Mouse (Mus musculus): ENCODE results near the gene Tut7.
"Not testable (repeated sequence)": the region's sequence is repeated elsewhere in the genome, so short reads cannot be mapped to it uniquely, and the experiment has no call there.

The Tut7 gene

DNA sequence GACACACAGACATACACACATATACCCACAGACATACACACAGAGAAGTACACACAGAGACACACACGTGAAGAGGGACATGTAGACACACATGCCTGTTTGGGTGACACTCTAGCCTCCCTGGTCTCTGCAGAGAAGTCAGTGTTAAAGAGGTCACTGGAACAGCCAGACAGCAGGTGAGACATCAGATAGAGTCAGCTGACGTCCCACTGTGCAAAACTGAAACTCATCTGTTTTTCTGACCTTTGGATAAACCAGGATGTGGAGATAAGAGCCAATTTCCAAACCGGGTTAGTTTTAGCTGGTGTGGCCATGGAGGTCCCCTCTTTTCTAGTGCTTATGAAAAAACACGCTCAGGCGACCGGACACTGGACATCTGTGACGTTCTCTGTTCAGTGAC lies 9.5 kb upstream of the Tut7 start:
- DNase-seq = no peak

- DNase-seq = peak; percentile 39
Observed at GRCm38 (mm10) chr13:59825966-59826365, 3.0 kb upstream of the Tut7 start.

- DNase-seq = no peak
Observed at GRCm38 (mm10) chr13:59820836-59821235, 2.1 kb downstream of the Tut7 start.

GRCm38 (mm10) chr13:59820114-59820513 lies 2.8 kb downstream of the Tut7 start:
- DNase-seq = peak; percentile 51

DNA sequence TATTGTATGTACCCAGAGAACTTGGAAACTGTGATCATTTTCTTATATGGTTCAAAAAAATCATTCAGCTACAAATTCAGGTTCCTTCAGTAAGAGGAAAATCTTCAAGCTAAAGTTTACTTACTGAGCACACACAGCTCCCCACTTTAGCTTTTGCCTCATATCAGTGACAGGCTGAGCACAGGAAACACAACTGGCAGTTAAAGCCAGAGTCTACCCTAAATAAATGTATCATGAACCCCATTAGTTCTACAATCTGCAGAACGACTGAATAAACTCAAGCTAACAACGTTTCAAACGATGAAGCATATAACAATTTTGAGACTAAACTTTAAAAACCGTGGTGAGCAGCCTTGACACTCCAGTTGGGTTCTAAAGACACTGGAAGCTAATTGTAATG lies 5.6 kb downstream of the Tut7 start:
- no peak for DNase-seq

GRCm38 (mm10) chr13:59814109-59814591 lies 8.8 kb downstream of the Tut7 start:
- no peak for DNase-seq

- DNase-seq = no peak
Observed at GRCm38 (mm10) chr13:59811581-59811980, 11.4 kb downstream of the Tut7 start.

GRCm38 (mm10) chr13:59801000-59801399 lies 21.9 kb downstream of the Tut7 start:
- DNase-seq = peak; percentile 14

DNA sequence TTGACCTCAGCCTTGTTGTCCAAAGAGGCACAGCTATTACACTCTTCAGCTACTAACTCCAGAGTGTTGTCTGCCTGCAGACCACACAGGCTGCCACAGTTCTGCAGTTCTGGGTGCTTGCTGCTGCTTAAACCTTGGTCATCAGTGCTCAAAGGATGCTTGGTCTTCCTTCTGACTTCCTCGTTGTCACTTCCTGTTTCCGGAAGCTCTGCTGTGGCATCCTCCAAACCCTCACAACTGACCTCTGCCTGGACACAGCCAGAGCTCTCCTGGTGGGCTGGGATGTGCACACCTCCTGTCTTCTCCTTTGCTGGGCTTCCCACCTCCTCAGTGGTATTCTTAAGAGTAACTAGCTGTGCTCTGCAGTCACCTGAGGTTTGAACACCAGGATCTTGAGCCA lies 22.9 kb downstream of the Tut7 start:
- DNase-seq = no peak

GRCm38 (mm10) chr13:59798306-59798705 lies 24.6 kb downstream of the Tut7 start:
- DNase-seq = no peak

GRCm38 (mm10) chr13:59796466-59796848 lies 26.5 kb downstream of the Tut7 start:
- DNase-seq = no peak

DNA sequence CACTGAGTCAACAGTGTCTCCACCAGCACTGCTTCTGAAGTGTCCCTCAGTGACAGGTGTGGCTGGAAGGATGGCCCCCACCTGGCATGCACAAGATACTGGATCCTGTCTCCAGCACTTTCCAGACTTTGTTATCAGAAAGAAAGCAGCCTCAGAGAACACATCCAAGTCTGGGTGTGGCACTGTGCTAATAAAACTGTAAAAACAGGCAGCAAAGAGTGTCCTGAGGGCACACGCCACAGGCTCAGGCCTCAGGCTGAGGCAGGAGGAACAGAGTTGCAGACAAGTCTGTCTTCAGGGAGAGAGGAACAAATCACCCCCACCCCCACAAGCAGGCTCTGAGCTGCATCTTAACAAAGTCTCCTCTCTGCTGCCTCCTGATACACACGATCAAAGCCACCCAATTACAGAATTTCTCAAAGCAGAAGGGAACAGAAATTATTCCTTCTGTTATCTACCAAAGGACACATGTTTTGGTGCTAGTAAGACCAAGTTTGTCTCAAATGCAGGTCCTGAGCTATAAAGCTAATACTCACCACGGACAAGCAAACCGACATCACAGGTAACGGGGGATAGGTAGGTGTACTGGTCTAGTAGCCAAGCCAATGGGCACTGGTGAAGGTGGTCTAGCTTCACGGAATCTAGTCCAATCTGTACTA lies 27.0 kb downstream of the Tut7 start:
- no peak for DNase-seq

- DNase-seq = no peak
Observed at GRCm38 (mm10) chr13:59794786-59795185, 28.2 kb downstream of the Tut7 start.

GRCm38 (mm10) chr13:59782145-59782544 lies 40.8 kb downstream of the Tut7 start, which contains the start of gene Gm49354:
Gm49354 (minus strand) TSS chr13:59782245.
- DNase-seq = no peak

DNA sequence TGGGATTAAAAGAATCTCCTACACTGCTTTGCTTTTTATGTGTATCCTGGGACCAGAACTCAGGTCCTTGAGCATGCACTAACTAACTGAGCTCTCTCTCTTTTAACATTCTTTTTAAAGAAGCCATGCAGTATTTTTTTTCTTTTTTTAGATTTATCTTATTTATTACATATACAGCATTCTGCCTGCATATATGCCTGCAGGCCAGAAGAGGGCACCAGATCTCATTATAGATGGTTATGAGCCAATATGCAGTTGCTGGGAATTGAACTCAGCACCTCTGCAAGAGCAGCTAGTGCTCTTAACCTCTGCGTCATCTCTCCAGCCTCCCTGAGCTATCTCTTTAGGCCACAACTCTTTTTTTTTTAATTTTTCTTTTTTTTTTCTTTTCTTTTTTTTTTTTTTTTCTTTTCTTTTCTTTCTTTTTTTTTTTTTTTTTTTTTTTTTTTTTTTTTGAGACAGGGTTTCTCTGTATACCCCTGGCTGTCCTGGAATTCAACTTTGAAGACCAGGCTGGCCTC lies 43.1 kb downstream of the Tut7 start:
- DNase-seq = not testable (repeated sequence)

DNA sequence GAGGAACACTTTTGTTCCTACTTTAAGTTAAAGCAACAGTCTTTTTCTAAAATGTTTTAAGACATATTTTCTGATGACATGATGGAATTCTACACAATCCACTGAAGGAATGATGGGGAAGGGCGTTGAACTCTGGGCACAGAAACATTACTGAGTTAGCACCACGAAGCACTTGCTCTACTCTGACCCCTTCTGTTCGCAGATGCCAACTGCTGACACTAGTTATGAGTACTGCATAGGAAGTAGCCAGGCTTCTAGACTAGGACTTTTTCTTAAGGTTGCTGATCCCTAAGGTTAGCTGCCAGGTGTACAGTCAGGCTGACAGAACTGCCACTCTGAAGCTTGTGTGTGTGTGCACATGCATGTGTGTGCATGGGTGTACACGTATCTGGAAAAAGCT lies 43.7 kb downstream of the Tut7 start:
- DNase-seq = no peak

DNA sequence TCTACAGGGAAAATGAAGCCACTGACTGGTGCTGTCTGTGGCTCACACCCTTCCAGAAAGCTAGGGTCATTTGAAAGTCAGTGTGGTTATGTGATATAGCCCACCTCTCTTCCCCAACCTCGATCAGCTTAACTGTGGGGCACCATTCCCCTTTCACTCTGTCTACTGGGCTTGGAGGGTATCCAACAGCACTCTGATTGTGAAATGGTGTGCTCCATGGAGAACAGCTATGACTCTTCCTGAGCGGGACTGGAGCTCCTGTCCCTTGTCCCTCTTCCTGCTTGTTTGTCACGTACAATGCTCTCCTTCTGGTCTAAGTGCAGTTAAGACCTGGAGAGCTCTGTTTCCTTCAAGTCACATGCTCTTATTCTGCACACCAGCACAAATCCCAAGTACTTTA lies 47.8 kb downstream of the Tut7 start:
- DNase-seq = no peak

- peak; percentile 85 for DNase-seq
Observed at GRCm38 (mm10) chr13:59771257-59771656, 51.7 kb downstream of the Tut7 start.

DNA sequence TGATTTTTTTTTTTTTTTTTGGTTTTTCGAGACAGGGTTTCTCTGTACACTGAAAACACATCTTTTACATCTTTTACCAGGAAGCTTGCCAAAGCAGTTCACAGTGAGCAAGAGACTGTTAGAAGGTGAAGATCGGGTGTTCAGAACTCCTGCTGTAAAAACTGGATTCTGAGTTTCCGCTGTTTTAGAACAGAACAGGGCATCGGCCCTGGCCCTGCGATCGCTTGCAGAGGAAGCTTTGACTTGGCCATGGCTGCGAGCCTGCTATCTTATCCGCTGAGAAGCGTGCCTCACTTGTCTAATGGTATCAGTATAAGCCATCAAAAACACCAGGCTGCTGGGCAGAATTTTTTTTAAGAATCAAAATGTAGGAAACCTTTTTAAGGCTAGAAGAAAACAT lies 52.1 kb downstream of the Tut7 start:
- no peak for DNase-seq

DNA sequence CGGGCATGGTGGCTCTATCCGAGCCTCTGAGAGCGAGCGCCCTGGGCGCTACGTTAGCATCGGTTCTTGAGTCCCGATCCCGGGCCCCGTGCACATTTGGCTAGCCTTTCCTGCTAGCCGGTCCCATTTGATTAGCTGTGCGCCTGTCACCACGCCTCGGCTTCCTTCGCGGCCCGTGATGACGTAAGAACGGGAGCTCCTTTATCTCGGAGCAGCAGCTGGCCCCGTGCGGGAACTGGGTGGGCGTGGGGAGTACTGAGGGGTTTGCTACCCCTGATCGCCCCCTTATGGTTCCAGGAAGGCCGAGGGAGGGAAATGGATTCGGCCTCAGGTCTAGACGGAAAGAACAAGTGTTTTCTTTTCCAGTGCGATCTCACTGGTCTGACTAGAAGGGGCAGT lies 52.8 kb downstream of the Tut7 start:
- DNase-seq = peak; percentile 88

DNA sequence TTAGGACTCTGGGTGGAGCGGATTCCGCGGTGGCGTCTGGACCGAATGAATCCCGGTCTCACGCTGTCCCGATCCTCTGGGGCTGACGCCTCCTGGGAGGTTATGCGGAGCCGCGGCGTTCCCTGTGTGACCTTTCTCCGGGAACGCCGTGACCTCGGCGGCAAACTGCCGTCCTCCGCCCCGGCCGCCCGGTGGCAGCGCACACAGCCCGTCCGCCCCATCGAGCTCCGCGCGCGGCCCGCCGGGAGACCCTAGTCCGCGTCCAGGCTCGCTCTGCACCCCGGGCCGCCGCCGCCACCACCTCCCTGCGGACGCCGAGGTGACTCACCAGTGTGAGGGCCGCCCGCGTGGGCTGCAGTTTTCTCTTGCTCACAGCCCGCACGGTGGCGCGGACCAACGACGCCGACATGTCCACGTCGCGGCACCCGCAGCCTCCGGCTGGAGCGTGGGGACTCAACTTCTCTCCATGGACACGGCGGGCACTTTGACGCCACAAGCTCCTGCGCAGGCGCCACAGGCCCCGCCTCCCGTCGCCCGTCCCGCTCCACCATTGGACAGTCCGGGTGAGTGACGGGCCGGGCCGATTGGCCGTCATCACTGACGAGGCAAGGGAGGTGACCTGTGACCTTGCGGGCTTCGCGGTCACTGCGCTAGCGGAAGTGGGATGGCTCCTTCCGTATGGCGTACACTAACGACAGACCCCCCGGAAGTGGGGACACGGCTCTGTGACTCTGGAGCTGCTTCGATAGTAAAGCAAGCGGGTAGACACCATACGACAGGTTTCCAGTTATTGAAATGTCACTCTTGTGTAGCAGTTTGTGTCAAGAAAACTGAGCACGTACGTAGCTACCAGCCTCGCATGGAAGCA lies 53.4 kb downstream of the Tut7 start, which contains the start of gene Isca1:
Gene Isca1 (minus strand): TSS at position 515 of the 868 bp plus-strand sequence.
- peak; percentile 99 for DNase-seq

DNA sequence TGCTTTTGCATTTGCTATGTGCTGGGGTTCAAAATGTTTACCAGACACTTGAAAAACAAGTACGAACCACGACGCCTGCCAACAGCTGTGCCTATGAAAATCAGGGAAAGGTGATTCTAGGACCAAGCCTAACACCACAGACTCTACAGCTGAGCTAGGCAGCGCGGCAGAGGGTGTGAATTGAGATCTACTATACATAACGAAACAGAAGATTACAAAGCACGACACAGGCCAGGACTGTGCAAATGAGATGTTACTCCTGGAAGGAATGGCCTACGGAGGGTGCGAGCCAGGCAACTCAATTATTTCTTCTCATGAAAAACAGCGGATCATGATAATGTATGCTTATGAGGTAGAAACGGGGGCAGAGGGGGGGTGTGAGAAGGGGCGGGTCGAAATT lies 54.4 kb downstream of the Tut7 start:
- no peak for DNase-seq

DNA sequence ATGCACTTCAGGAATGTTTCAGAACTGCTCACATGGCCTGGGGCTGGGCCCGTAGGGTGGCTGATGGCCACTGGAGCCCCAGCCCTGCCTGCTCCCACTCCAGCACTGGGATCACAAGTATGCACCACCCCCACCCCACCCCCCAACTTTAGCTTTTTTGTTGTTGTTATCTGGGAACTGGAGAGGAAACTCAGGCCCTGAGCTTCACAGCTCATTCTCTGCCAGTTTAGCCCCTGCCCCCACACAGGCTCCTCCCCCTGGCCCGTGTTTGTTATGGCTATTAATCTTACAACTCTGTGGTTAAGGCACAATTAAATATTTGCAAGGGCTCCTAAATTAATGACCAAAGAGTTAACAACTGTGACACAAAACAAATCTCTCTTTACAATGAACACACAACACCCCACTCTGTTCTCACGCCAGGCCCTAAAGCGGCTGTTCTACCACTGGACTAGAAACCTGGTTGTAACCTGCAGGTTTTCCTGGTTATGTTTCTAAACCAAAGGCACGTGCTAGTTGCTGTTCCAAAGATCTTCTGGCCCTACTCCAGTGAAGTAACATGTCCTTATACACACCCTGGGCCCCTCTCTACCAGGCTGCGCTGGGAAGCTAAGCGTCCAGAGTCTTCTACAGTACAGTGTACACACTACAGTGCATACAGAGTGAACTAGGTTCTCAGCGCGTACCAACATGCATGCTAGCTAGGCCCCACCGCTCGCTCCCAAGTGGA lies 56.0 kb downstream of the Tut7 start:
- DNase-seq = peak; percentile 79
